Mouse (Mus musculus) urinary bladder, postnatal 14 days (tissue): Measurements from ENCODE around the gene Exoc7.

Experiments used
- DNase-seq: peaks from one replicate; pipeline ENCODE4 v3.0.0; 2021; ENCODE audit warnings: low spot score

The Exoc7 gene

DNA sequence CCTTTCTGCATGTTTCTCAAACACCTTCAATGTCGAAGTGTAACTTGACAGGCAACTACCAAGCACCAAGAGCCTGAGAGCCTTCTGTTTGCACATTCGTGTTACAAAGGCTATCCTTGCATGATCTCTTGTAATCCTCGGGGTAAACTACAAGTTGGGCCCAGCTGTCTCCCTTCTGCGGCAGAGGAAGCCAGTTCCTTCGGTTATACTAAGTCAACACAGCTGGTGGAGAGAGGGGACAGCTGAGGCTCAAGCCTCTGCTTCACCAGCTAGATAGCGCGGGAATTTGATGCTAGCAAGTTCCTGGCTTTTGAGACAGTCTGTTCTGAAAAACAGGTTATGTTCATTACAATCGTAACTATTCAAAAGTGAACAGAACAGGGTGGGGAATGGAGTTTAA is 5.3 kb upstream of the Exoc7 start:
- DNase-seq: no peak

- no peak for DNase-seq
These were observed 4.1 kb upstream of the Exoc7 start for GRCm38 (mm10) chr11:116311169-116311568.

- DNase-seq: no peak
These were observed 2.6 kb upstream of the Exoc7 start for GRCm38 (mm10) chr11:116309601-116310000.

DNA sequence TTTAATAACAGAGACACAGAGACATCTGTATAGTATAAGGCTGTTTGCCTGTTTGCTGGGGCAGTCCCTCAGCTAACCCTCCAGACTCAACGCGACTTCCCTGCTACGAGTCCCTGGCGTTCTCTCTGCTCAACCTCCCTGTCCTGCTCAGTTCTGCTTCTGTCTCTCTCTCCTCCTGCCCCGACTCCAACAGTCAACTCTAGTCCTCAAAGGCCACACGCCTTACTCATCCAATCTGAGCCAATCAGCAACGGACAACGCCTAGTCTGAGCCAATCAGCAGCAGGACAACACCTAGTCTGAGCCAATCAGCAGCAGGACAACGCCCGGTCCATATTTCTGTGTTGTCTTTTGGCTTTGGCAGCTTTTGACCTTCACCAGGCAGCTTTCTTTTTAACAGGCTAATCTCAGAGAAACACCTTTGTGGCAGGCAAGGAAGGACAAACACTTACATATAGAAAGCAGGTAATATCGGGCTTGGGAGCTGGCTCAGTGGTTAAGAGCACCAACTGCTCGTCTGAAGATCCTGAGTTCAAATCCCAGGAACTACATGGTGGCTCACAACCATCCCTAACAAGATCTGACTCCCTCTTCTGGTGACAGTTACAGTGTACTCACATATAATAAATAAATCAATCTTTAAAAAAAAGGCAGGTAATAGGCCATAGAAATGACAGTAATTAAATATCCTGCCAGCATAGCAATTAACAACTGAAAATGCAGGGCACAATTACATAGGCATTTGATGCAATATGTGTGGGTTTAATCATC is 914 bp upstream of the Exoc7 start:
- no peak for DNase-seq

DNA sequence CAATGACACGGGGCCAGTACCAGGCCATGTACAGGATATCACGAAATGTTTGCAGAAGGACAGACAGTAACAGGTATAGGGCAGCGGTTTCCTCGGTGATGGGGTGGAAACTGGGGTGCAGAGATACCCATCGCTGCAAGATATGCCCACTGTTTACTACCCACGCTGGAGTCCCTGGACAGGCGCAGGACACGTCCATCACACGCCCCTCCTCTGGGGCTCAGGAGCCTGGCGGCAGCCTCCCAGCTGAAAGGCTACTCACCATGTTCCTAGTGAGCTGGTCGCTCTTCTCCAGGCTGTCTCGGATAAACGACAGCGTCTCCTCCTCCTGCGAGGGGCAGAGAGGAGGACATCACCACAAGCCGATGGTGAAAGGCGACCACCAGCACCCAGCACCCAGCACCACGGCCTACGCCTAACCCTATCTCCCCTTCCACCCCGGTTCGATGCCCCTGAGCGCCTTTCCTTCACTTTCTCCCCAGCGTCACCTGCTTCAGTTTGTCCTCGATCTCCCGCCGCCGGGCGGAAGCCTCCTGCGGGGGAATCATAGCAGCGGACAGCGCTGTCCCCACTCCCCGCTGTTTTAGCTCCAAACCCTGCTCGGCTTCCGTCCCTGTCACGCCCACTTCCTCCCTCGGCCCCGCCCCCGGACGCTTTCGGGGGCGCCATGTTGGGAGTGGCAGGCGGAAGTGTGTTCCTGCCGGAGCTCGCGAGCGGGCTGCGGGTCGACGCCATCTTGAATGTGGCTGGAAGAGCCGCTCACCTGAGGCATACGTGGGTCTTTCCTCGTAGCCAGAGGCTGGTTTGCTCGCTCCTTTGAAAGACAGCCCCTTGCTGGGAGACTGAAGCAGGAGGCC is 679 bp downstream of the Exoc7 start:
- DNase-seq: peak; percentile 94

- no peak for DNase-seq
These were observed 1.6 kb downstream of the Exoc7 start for GRCm38 (mm10) chr11:116305423-116305822.

DNA sequence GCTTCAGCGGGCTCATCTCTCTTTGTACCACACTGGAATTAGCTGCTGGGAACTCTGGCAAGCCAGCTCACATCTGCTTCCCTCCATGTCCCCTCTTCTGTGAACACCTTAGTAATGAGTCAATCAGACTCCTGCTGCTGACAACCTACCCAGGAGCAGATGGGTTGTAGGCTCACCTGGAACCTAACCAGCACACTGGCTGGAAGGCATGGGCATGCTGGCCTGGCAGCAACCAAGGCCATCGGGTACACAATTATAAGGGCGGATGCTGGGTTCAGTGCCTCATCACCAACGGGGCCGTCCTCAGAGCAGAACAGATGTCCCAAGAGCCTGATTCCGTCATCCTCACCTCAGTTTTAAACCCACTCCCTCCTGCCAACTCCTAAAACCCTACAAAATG is 8.4 kb downstream of the Exoc7 start:
- no peak for DNase-seq

- no peak for DNase-seq
These were observed 8.8 kb downstream of the Exoc7 start for GRCm38 (mm10) chr11:116298221-116298620.

DNA sequence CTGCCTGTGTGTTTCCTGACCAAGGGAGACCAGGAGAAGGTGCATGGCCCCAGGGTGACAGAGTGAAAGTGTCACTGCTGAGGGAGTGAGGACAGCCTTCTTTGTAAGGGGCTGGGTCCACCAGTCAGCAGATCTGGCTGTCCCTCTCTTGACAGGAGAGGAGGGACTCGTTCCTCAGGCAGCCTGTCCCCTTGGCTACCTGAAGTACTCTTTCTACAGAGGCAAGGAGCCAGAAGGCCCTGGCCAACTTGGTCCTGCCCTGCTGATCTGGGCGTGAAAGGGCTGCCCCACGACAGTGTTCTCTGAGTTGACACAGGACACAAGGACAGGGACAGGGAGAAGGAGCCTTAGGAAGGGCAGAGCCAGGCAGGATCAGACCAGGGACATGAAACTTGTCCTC is 10.0 kb downstream of the Exoc7 start:
- DNase-seq: no peak

- no peak for DNase-seq
These were observed 10.8 kb downstream of the Exoc7 start for GRCm38 (mm10) chr11:116296191-116296734.

GRCm38 (mm10) chr11:116294319-116294718 is 12.7 kb downstream of the Exoc7 start:
- DNase-seq: peak; percentile 57

- no peak for DNase-seq
These were observed 13.4 kb downstream of the Exoc7 start for GRCm38 (mm10) chr11:116293538-116294137.

- no peak for DNase-seq
These were observed 14.6 kb downstream of the Exoc7 start for GRCm38 (mm10) chr11:116292401-116292800.

GRCm38 (mm10) chr11:116290556-116290955 is 16.5 kb downstream of the Exoc7 start:
- no peak for DNase-seq

DNA sequence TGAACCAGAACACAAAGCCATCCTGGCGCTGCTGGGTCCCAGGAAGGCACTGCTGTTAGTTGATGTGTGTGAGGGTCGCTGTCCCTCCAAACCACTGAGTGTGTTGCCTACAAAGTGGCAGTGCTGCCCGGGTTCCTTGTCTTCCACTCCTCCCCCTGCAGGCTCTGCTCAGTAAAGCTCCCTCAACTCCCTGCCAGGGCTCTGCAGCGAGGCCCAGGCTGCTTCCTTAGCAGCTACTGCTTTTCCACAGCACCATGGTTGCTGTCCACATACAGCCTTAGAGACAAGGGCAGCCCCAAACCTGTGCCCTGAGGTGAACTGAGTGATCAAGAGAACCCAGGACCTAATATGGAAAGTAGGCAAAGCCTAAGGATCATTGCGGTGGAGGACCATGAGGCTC is 19.7 kb downstream of the Exoc7 start:
- no peak for DNase-seq

- no peak for DNase-seq
These were observed 21.3 kb downstream of the Exoc7 start for GRCm38 (mm10) chr11:116285770-116286191.

- DNase-seq: no peak
These were observed 23.1 kb downstream of the Exoc7 start for GRCm38 (mm10) chr11:116283982-116284381.

- no peak for DNase-seq
These were observed 24.0 kb downstream of the Exoc7 start for GRCm38 (mm10) chr11:116282912-116283521.

GRCm38 (mm10) chr11:116282089-116282488 is 24.9 kb downstream of the Exoc7 start:
- no peak for DNase-seq

- no peak for DNase-seq
These were observed 25.4 kb downstream of the Exoc7 start for GRCm38 (mm10) chr11:116281671-116282070.

- DNase-seq: no peak
These were observed 26.0 kb downstream of the Exoc7 start, which contains the start of gene Galr2 for GRCm38 (mm10) chr11:116280751-116281663. Galr2 (plus strand) TSS chr11:116280939.
